Mouse (Mus musculus): ENCODE results near the gene Phf21a.
A peak's percentile ranks its signal among the peaks of the same experiment; 100 is the strongest.

DNA sequence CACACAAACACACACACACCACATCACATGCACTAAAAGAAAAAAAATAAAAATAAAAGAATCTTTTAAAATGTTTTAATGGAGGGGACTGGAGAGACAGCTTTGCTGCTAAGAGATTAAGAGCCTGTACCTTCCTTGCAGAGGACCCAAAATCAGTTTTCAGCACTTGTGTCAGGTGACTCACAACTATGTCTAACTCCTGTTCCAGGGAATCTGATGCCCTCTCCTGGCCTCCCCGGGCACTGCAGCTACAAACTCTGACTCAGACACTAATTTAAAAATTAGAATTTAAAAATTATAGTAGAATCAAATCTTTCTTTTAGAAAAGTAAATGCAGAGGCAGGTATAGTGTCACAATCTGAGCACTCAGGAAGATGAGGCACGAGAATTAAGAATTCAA, 229.8 kb downstream of the Phf21a start:
- peak; percentile 56; the same call in 1 of the 2 replicates for TF ChIP-seq CTCF (IDR thresholded peaks at IDR 0.05; ENCODE audit: borderline replicate concordance, extremely low read depth, insufficient read depth, insufficient read length)
- no peak for TF ChIP-seq POLR2A (IDR thresholded peaks at IDR 0.05; ENCODE audit: borderline replicate concordance, extremely low read depth, insufficient read depth, insufficient read length, poor library complexity, severe bottlenecking)
